Mouse (Mus musculus) lung, adult 2 months (tissue): ENCODE data around the gene Rab22a. TPM values are rescaled to one million over a fixed set of nuclear protein-coding genes. Genes with fewer than 3 reads are reported as not detected.

Experiments
- DNase-seq: peaks from one replicate; pipeline ENCODE4 v3.0.0; 2022
- H3K4me1 ChIP-seq: fragments of 200-500 bp; 2 replicates; pipeline ENCODE4 v1.6.1; 2011; ENCODE audit warnings: low read length; ENCODE audit not compliant: control insufficient read depth, insufficient read depth
- H3K4me3 ChIP-seq: fragments of 200-500 bp; replicated peaks from 2 replicates; pipeline ENCODE3; 2011; ENCODE audit warnings: low read depth, mild to moderate bottlenecking, control low read depth, low read length; ENCODE audit errors: extremely low read depth
- CTCF ChIP-seq: fragments of 200-500 bp; IDR thresholded peaks from 2 replicates; pipeline ENCODE4 v1.5.1; 2011; ENCODE audit warnings: mild to moderate bottlenecking, low read length, control low read depth; ENCODE audit not compliant: insufficient read depth
- POLR2A ChIP-seq: fragments of 200-500 bp; IDR thresholded peaks from 2 replicates; pipeline ENCODE4 v1.6.1; 2011; ENCODE audit warnings: low read depth, mild to moderate bottlenecking, control low read depth, low read length, borderline replicate concordance; ENCODE audit errors: extremely low read depth
- WGBS: fragments of 180-500 bp; shearing (Covaris S2); methylation state at CpG from one replicate; pipeline ENCODE4 v1.1.7; 2018; 5-methylcytosine and 5-hydroxymethylcytosine counted together
- polyA plus RNA-seq: library from polyadenylated mRNA; depleted of rRNA; stranded (reverse); fragments of >200 nt; gene quantifications from 2 replicates; pipeline ENCODE4 v1.2.3, GENCODE M21; 2012

Rab22a gene
- polyA plus RNA-seq, 1 experiment: 27.3 TPM

- no peak for TF ChIP-seq CTCF
- TF ChIP-seq POLR2A: no peak
- H3K4me3 ChIP-seq: no peak overlapping the region
- H3K4me1 ChIP-seq: peaks cover 8% of the 10 kb centered on the region
- 90% methylated on average over 4 of the region's 4 CpGs for WGBS
- DNase-seq: no peak
Observed at GRCm38 (mm10) chr2:173664736-173665135, 5.2 kb downstream of the Rab22a start.

GRCm38 (mm10) chr2:173665271-173665670 lies 5.7 kb downstream of the Rab22a start:
- Histone ChIP-seq H3K4me1 (peaks cover 8% of the 10 kb centered on the region), H3K4me3 (no peak overlapping the region)
- WGBS: 82% methylated on average over 2 of the region's 2 CpGs
- DNase-seq: no peak
- TF ChIP-seq CTCF (no peak), POLR2A (no peak)

GRCm38 (mm10) chr2:173666876-173667275 lies 7.3 kb downstream of the Rab22a start:
- WGBS: 58% methylated on average over 3 of the region's 3 CpGs
- no peak overlapping the region for H3K4me3 ChIP-seq
- TF ChIP-seq CTCF: no peak
- TF ChIP-seq POLR2A: no peak
- no peak for DNase-seq
- H3K4me1 ChIP-seq: peaks cover 9% of the 10 kb centered on the region

GRCm38 (mm10) chr2:173672328-173672896 lies 12.9 kb downstream of the Rab22a start:
- no peak overlapping the region for H3K4me3 ChIP-seq
- TF ChIP-seq POLR2A (no peak), CTCF (no peak)
- WGBS: 42% methylated on average over 2 of the region's 2 CpGs
- no peak for DNase-seq
- peaks cover 13% of the 10 kb centered on the region for H3K4me1 ChIP-seq

- Histone ChIP-seq H3K4me1 (peaks cover 13% of the 10 kb centered on the region), H3K4me3 (no peak overlapping the region)
- TF ChIP-seq CTCF (no peak), POLR2A (no peak)
- no peak for DNase-seq
- WGBS: 74% methylated on average over 1 of the region's 1 CpGs
Observed at GRCm38 (mm10) chr2:173673469-173673868, 13.9 kb downstream of the Rab22a start.

- peaks cover 4% of the 10 kb centered on the region; the same call in 1 of the 2 replicates for H3K4me1 ChIP-seq
- WGBS: 88% methylated on average over 2 of the region's 2 CpGs
- H3K4me3 ChIP-seq: no peak overlapping the region
- DNase-seq: no peak
- no peak for TF ChIP-seq CTCF
- no peak for TF ChIP-seq POLR2A
Observed at GRCm38 (mm10) chr2:173678593-173678992, 19.0 kb downstream of the Rab22a start.

GRCm38 (mm10) chr2:173679217-173679616 lies 19.7 kb downstream of the Rab22a start:
- no peak for TF ChIP-seq CTCF
- TF ChIP-seq POLR2A: no peak
- peaks cover 4% of the 10 kb centered on the region; the same call in 1 of the 2 replicates for H3K4me1 ChIP-seq
- 32% methylated on average over 3 of the region's 3 CpGs for WGBS
- no peak overlapping the region for H3K4me3 ChIP-seq
- no peak for DNase-seq

GRCm38 (mm10) chr2:173680153-173680552 lies 20.6 kb downstream of the Rab22a start:
- Histone ChIP-seq H3K4me1 (peaks cover 4% of the 10 kb centered on the region; the same call in 1 of the 2 replicates), H3K4me3 (no peak overlapping the region)
- no peak for DNase-seq
- WGBS: 50% methylated on average over 1 of the region's 1 CpGs
- no peak for TF ChIP-seq POLR2A
- TF ChIP-seq CTCF: no peak

GRCm38 (mm10) chr2:173682773-173683172 lies 23.2 kb downstream of the Rab22a start:
- no peak for DNase-seq
- 54% methylated on average over 10 of the region's 10 CpGs for WGBS
- no peak overlapping the region for H3K4me3 ChIP-seq
- peaks cover 4% of the 10 kb centered on the region; the same call in 1 of the 2 replicates for H3K4me1 ChIP-seq
- TF ChIP-seq CTCF (no peak), POLR2A (no peak)

- WGBS: 75% methylated on average over 3 of the region's 3 CpGs
- DNase-seq: no peak
- TF ChIP-seq CTCF: no peak
- peaks cover 4% of the 10 kb centered on the region; the same call in 1 of the 2 replicates for H3K4me1 ChIP-seq
- H3K4me3 ChIP-seq: no peak overlapping the region
Observed at GRCm38 (mm10) chr2:173685781-173686361, 26.3 kb downstream of the Rab22a start.
